Mouse (Mus musculus): Measurements from ENCODE around the gene Dnajb11. TPM values are rescaled to one million over a fixed set of nuclear protein-coding genes. Genes with fewer than 3 reads are reported as not detected.

Dnajb11 gene
- total RNA-seq, 2 experiments from 2014 or later, result 71.1 to 71.7 TPM

GRCm38 (mm10) chr16:22919971-22920854, 62.6 kb downstream of the Dnajb11 start:
- no peak for DNase-seq (ENCODE audit: extremely low spot score in 1 of 2, low spot score in 1 of 2)

- no peak for DNase-seq (ENCODE audit: extremely low spot score in 1 of 2, low spot score in 1 of 2)
Observed at GRCm38 (mm10) chr16:22921761-22922160, 64.1 kb downstream of the Dnajb11 start.

GRCm38 (mm10) chr16:22922433-22922832, 64.8 kb downstream of the Dnajb11 start:
- no peak for DNase-seq (ENCODE audit: extremely low spot score in 1 of 2, low spot score in 1 of 2)

Other genes with a start within 250 kb of the Dnajb11 start
- gene Dgkg, start 200.6 kb upstream of the Dnajb11 start, total RNA-seq (2021), result 100 to 1,000 TPM; 190 to 202 TPM
- not detected for gene Crygs, start 46.3 kb upstream of the Dnajb11 start, total RNA-seq (2021)
- 10 to 100 TPM; 13.7 to 14.6 TPM for gene Tbccd1, start 176 bp upstream of the Dnajb11 start, total RNA-seq (2021)
- gene Ahsg, start 33.4 kb downstream of the Dnajb11 start, total RNA-seq (2021), result not detected
- under 1 TPM in 1 of 2 experiments, not detected in 1; 0.25 TPM for gene Fetub, start 60.5 kb downstream of the Dnajb11 start, total RNA-seq (2021)
- not detected for gene Hrg, start 93.2 kb downstream of the Dnajb11 start, total RNA-seq (2021)
- gene Kng2, start 171.6 kb downstream of the Dnajb11 start, total RNA-seq (2021), result not detected
- not detected for gene Kng1, start 200.0 kb downstream of the Dnajb11 start, total RNA-seq (2021)
- gene Eif4a2, start 249.6 kb downstream of the Dnajb11 start, total RNA-seq (2021), result 100 to 1,000 TPM; 898 to 914 TPM

All from layer of hippocampus, postnatal 25 days (tissue).